Mouse (Mus musculus): ENCODE data around the gene G430095P16Rik.
A peak's percentile ranks its signal among the peaks of the same experiment; 100 is the strongest.

The G430095P16Rik gene

GRCm38 (mm10) chr8:84743054-84743415, 20.2 kb downstream of the G430095P16Rik start:
- DNase-seq (ENCODE audit: low spot score): no peak

GRCm38 (mm10) chr8:84743517-84744420, 21.0 kb downstream of the G430095P16Rik start:
- DNase-seq (ENCODE audit: low spot score): peak; percentile 65

GRCm38 (mm10) chr8:84745032-84745925, 22.5 kb downstream of the G430095P16Rik start:
- peak; percentile 63 for DNase-seq (ENCODE audit: low spot score)

- no peak for DNase-seq (ENCODE audit: low spot score)
These were observed 26.7 kb downstream of the G430095P16Rik start for GRCm38 (mm10) chr8:84749519-84749918.

- DNase-seq (ENCODE audit: low spot score): no peak
These were observed 30.2 kb downstream of the G430095P16Rik start for GRCm38 (mm10) chr8:84752734-84753582.

- no peak for DNase-seq (ENCODE audit: low spot score)
These were observed 34.7 kb downstream of the G430095P16Rik start for GRCm38 (mm10) chr8:84757501-84757900.

- DNase-seq (ENCODE audit: low spot score): no peak
These were observed 35.5 kb downstream of the G430095P16Rik start for GRCm38 (mm10) chr8:84758308-84758707.

GRCm38 (mm10) chr8:84759126-84759525, 36.3 kb downstream of the G430095P16Rik start:
- no peak for DNase-seq (ENCODE audit: low spot score)

GRCm38 (mm10) chr8:84759718-84760117, 36.9 kb downstream of the G430095P16Rik start:
- no peak for DNase-seq (ENCODE audit: low spot score)

- no peak for DNase-seq (ENCODE audit: low spot score)
These were observed 37.6 kb downstream of the G430095P16Rik start for GRCm38 (mm10) chr8:84760405-84760805.

- DNase-seq (ENCODE audit: low spot score): no peak
These were observed 38.1 kb downstream of the G430095P16Rik start for GRCm38 (mm10) chr8:84760901-84761300.

GRCm38 (mm10) chr8:84764100-84764499, 41.3 kb downstream of the G430095P16Rik start:
- DNase-seq (ENCODE audit: low spot score): no peak

- no peak for DNase-seq (ENCODE audit: low spot score)
These were observed 42.2 kb downstream of the G430095P16Rik start for GRCm38 (mm10) chr8:84764870-84765495.

GRCm38 (mm10) chr8:84765629-84766028, 42.8 kb downstream of the G430095P16Rik start:
- no peak for DNase-seq (ENCODE audit: low spot score)

- DNase-seq (ENCODE audit: low spot score): no peak
These were observed 43.6 kb downstream of the G430095P16Rik start for GRCm38 (mm10) chr8:84766422-84766821.

GRCm38 (mm10) chr8:84767221-84767620, 44.4 kb downstream of the G430095P16Rik start:
- DNase-seq (ENCODE audit: low spot score): no peak

- DNase-seq (ENCODE audit: low spot score): no peak
These were observed 45.7 kb downstream of the G430095P16Rik start for GRCm38 (mm10) chr8:84768343-84769095.

GRCm38 (mm10) chr8:84769324-84769723, 46.5 kb downstream of the G430095P16Rik start:
- DNase-seq (ENCODE audit: low spot score): no peak

- no peak for DNase-seq (ENCODE audit: low spot score)
These were observed 47.5 kb downstream of the G430095P16Rik start for GRCm38 (mm10) chr8:84770100-84770953.

All from retina, embryonic 14.5 days (tissue).